Mouse (Mus musculus): ENCODE data around the gene Bex4. TPM values are rescaled to one million over a fixed set of nuclear protein-coding genes. Genes with fewer than 3 reads are reported as not detected.

Bex4 gene
- total RNA-seq, 2 experiments from 2014 or later, result 5.7 to 6.0 TPM

GRCm38 (mm10) chrX:136180897-136181553 is 42.2 kb downstream of the Bex4 start:
- DNase-seq (ENCODE audit: low spot score in 2 of 2), result no peak

GRCm38 (mm10) chrX:136183107-136183506 is 44.3 kb downstream of the Bex4 start:
- DNase-seq (ENCODE audit: low spot score in 2 of 2), result no peak

Small RNA genes within 50 kb of the gene (microRNA-seq; reads per million reads assigned to microRNA genes)
- 0 reads per million in 2 experiments for gene Mir6383 (ENCODE audit: borderline number of aligned reads in 2 of 2)

Other genes with a start within 250 kb of the Bex4 start
- 10 to 100 TPM; 34.2 to 96.8 TPM for gene Arxes2, start 145.2 kb upstream of the Bex4 start, total RNA-seq (2021)
- 10 to 100 TPM in 1 of 2 experiments, 1 to 10 TPM in 1; 5.4 to 27.3 TPM for gene Arxes1, start 105.6 kb upstream of the Bex4 start, total RNA-seq (2021)
- gene Bex2, start 70.8 kb upstream of the Bex4 start, total RNA-seq (2021), result 10 to 100 TPM; 25.5 to 28.7 TPM
- not detected for gene Nxf3, start 53.7 kb upstream of the Bex4 start, total RNA-seq (2021)
- 10 to 100 TPM; 35.2 to 41.5 TPM for gene Tceal8, start 33.3 kb downstream of the Bex4 start, total RNA-seq (2021)
- 1 to 10 TPM in 1 of 2 experiments, not detected in 1; 2.3 TPM for gene Tceal5, start 64.9 kb downstream of the Bex4 start, total RNA-seq (2021)
- not detected for gene Tceal7, start 75.8 kb downstream of the Bex4 start, total RNA-seq (2021)
- 10 to 100 TPM; 11.8 to 14.1 TPM for gene Bex1, start 76.5 kb downstream of the Bex4 start, total RNA-seq (2021)
- 100 to 1,000 TPM; 233 to 300 TPM for gene Tceal9, start 106.1 kb downstream of the Bex4 start, total RNA-seq (2021)
- gene Bex3, start 131.3 kb downstream of the Bex4 start, total RNA-seq (2021), result 100 to 1,000 TPM in 1 of 2 experiments, 10 to 100 TPM in 1; 89.5 to 140 TPM

Data from adrenal gland, adult 18-20 months (tissue).